Mouse (Mus musculus) testis, postnatal 14 days (tissue): ENCODE measurements around the gene Tns3.
"Not testable (repeated sequence)": the region's sequence is repeated elsewhere in the genome, so short reads cannot be mapped to it uniquely, and the experiment has no call there.

Experiments
- DNase-seq: peaks from one replicate; pipeline ENCODE4 v3.0.0; 2021; ENCODE audit warnings: low spot score

The Tns3 gene

DNA sequence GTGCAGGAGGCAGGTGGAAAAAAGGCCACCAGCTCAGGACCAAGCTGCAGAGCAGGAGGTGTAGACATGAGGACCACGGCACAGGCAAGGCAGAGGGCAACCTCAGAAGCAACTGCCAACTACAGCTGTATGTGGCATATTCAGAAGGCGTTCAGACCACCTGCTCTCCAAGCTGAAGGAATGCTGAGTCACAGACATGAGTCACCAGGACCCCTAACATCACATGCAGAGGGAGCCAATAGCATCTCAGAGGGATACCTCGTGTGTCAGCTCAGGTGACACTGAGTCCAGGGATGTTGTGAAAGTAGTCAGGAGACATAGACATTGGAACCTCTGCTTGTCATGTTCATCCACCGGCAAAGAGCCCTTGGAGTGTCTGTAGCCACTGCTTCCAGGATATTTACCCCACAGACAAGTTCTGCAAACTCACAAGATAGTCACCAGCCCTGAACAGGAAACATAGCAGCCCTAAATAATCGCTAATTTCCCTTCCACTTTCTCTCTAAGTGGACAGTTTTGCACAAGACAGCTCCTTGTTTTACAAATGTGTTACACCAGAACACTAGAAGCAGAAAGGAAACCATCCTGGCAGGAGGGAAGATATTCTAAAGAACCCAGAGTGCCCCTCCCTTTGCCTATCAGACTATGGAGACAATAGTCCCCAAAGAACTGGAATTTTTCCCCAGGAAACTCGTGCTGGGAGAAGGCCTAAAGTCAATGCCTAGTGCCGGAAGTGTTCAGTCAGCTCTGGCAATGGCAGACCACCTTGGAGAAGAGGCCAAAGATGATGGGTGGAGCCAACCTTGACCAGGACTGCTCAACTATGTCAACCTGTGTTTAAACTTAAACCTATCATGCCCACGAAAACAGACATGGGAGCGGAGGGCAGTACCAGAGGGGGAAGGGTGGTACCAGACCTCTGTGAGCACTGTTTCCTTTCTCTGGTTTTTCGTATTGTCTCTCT lies 88.8 kb downstream of the Tns3 start:
- DNase-seq = no peak

DNA sequence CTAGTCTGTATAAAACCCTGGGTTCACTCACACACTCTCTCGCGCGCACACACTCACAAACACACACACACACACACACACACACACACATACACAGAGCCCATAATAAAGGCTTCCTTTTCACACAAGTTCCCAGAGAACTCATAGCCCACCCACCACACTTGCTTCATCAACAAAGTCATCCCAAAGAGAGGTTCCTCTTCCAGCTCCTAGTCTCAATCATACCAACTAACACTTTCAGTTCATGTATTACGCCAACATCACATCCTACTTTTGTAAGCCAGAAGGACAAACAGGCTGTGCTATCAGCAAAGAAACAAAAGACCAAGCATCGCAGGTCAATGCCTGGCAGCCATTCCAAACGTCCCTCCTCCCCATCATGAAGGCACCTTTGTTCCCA lies 89.8 kb downstream of the Tns3 start:
- DNase-seq = no peak

DNA sequence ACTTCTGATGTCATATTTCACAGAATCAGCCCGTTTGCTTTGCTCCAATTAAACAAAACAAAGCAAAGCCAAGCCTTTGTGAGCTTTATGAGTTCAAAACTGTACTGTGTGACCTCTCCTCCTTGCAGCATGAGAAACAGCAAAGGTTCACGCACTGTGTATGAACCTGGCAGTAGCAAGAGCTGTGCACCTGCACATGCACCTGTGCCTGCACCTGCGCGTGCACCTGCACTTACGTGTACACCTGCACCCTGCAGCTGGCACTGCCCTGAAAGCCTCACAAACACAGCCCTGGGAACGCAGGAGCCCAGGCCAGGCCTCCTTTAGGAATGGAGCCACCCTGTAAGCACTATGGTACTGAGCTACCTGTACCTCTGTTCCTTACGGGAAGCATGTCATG lies 91.6 kb downstream of the Tns3 start:
- no peak for DNase-seq

DNA sequence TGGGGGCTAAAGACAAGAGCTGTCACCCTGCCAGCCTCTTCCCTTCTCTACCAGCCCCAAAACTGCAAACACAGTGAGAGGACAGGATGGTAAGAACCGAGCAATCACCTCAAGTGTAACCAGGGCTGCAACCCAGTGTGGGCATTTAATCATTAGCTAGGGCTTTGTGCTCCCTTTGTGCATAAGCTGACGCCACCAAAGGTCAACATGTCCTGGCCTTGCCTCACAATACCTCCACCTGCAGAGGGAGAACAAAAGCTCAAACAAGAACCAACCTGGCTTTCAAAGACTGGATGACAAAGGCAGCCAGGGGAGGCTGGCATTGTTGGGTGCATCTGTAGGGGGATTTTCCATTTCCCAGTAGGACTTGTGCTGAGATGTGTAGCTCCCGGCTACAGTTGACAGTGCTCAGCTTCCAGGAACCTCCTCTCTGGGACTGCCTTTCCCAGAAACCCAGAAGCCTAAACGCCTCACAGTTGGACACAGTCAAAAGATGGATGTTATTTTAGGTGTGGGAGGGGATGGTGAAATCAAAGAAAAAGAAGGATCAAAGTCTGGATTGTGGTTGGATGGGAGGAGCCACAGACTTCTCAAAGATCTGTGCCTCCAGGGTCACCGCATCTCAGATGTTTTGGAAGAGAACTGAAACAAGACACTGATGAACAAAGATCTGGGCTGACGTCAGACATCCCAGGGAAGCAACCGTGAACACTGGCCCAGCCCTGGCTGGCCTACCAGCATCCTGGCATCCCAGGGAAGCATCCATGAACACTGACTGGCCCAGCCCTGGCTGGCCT lies 94.9 kb downstream of the Tns3 start:
- no peak for DNase-seq

DNA sequence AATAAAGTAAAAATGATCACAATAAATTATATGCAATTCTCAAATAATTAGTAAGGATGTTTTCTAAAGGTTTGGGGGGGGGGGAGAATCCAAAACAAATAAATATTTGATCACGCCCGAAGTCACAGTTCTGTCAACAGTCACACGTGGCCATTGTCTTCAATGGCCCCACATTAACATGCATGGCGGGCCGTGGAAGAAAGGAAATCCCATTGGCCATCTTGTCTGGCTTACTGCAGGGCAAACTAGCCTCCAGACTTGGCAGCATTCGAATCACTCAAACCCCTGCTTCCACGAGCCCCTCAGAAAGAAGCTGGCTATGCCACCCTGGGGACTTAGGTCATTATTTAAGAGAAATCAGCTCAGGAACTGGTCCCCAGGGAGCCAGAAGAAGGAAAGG lies 95.5 kb downstream of the Tns3 start:
- no peak for DNase-seq

DNA sequence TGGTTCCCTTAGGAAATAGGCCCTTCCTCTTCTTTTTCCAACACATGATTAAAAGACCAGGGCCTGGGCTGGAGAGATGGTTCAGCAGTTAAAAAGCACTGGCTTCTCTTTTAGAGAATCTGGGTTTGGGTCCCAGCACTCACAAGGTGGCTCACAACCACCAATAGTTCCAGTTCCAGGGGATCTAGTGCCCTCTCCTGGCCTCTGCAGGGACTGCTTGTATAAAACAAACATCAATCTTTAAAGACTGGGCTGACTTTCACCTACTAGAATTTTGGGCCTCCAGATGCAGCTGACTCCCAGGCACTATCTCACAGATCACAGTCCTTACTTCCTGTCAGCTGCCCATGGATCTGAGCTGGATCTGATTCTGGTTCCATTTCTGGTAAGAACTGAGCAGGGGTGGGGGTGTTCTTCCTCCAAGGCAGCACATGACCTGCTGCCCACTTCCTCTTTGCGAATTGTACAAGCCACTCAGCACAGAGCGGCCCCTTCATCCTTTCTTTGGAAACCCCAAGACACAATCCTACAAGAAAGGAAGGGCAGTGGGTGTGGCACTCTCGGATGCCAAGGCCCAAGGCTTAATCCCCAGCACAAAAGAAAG lies 98.0 kb downstream of the Tns3 start:
- DNase-seq = no peak

DNA sequence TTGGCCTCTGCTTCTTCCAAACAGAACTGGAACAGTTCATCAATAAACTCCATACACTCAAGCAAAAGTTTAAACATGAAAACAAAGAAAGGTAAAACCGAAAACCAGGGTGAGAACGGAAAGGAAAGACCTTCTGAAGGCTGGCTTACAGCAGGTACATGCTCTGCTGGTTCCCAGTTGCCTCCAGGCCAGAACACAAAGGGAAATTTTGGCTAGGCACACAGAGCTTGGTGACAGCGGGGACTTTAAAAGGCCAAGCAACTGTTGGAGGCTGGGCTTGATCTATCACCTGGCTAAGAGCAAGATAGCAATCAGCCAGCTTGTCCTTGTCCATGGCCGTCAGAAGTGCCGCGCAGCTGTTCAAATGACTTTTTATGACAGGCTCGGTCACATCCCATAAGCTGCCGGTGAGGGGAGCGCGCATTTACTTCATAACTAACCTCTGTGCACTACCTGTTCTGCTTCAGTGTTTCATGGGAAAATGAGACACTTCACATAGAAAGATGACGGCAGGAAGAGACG lies 105.5 kb downstream of the Tns3 start:
- no peak for DNase-seq

DNA sequence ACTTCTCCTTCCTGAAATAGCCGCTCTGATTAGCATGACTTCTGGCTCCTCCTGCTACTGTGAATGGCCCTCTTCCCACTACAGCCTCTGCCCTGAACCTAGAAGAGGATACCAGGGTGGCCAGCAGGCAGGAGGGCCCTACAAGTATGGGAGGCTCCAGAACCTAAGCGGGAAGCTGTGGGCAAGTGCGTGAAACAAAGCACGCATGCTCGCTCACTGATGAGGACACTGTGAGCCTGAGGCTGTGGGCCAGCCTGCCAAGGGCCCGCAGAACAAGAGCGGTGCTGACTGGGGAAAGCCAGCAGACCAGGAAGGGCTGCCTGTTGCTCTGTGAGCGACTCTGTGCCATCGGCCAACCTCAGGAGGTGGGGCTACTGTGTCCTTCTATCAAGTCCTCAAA lies 106.1 kb downstream of the Tns3 start:
- DNase-seq = no peak

DNA sequence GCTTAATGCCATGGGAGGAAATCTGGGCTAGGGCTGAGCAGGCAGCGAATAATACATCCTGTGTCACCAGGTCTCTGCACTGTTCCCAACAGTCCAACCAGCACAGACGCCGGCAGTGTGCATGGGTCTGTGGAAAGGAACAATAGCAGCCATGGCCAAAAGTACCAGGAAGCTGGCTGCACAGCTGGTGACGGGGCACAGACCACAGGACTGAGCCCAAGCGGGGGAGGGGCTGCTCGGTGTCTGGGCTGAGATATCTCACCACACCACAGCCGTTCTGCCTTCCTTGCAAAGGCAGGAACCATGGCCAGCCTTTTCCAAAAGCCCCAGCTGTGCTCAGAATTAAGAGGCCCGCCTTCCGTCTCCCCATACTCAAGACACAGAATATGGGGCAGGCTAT lies 107.3 kb downstream of the Tns3 start:
- DNase-seq = no peak

DNA sequence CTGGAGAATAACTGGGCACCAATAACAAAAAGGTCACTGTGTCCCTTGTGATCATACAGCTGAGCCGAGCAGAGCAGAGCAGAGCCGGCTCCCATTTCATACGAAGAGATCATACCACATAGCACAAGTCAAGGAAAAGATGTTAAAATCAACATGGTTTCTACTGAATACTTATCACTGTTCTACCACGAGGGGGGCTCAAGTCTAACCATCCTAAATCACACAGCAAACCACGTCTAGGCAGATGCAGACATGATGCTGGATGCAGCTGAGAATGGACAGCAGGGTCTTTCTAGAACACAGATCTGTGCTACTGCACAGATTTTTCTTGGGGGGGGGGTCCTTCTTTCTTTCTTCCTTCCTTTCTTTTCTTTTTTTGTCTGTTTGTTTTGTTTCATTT lies 112.6 kb downstream of the Tns3 start:
- DNase-seq = no peak

DNA sequence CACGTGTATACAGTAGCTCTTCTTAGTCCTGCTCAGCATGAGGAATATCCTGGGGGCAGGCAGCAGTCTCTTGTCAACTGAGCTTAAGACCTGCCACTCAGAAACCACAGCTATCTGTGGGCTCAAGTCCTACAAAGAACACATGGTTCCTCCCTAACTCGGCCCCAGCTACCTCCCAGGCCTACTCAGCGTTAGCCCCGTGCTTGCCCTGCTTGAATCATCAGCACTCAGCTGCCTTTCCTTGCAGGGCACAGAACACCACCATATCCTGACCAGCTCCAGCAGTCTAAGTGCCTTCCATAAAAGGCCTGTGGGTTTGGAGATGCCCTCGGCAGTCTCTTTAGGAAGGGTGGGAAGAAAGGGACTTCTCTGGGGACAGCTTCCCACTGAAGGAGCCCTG lies 116.7 kb downstream of the Tns3 start:
- DNase-seq = no peak

DNA sequence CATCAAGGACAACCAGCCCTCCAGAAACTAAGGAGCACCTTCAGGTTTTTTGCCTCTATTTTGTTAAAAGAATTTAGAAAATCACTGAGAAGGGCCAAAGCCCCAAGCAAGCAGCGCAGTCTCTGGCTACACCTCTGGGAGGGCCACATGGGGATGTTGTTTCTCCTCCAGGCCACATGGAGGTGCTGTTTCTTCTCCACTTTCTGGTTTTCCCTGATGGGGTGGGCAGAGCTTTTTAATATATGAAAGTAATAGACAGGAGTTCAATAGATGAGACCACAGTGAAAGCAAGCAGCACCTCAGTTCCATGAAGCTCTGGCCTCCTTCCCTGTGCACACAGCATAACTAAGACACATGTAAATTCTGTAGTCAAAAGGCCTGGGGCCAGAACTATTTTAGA lies 118.5 kb downstream of the Tns3 start:
- peak; percentile 40 for DNase-seq

DNA sequence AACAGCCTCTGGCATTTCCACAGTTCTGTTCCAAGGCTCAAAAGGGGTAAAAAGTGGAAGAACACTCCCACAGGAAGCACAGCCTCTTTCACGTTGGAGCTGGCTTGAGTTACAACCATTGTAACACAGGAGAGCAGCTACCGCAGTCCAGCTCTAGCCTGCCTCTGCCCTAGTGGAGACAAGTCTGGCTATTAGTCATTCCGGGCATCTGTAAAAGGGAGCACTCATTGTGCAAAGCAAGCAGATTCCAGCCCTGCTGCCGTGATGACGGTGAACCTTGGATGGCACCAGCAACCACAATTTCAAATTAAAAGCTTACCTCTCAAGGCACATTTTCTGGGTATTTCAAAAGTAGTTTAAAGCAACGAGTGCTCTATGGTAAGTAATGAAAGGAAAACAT lies 120.0 kb downstream of the Tns3 start:
- DNase-seq = no peak

DNA sequence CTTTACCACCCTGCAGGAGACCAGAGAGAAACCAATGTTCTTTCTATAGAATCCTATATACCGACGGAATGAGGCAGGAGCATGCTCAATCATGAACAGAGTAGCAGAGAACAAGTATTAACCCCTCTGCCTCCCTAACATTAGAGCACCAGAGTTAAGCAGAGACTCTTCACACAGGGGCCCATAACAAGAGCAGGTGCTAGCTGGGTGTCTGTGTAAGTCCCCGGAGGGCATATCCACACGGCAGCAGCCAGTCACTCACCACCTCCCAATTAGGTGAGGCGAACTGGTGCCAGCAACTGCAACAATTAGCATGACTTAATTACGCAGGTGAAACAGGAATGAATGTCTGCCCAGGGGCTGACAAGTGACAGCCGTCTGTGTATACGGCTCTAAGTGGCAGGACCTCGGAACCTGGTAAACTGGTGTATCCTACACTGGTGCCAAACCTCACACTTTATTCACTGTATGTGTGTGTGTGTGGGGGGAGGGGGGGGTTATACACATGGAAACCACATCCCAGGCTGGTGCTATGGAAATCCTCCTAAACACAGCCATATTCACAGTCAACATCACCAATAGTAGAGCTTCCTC lies 123.0 kb downstream of the Tns3 start:
- no peak for DNase-seq

DNA sequence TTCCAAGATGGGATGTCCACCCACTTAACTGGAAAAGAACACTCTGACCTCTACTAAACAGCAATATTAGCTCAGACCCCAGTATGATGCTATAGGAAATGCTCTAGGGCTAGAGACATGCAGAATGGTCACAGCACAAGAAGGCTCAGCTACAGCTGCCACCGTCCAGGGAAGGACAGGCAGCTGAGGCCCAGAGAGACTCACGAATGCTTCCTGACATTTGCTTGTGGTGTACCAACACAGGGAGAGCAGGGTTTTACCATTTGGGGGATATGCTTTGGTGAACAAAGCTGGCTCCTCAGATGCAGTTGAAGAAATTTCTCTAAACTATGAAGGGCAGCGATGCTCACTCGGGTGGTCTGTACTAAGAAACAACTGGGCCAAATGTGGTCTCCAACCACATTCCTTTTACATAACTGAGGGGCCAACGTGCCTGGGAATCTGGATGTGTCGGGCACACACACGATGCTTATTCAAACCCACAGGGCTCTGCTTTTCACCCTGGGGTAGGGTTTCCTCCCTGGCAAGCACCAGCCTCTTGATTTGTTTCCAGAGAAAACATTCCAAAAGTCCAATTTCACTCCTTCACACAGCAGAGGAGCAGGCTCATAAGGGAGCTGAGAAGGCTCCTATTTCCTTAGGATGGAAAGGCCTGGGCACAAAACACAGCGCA lies 124.6 kb downstream of the Tns3 start:
- no peak for DNase-seq

DNA sequence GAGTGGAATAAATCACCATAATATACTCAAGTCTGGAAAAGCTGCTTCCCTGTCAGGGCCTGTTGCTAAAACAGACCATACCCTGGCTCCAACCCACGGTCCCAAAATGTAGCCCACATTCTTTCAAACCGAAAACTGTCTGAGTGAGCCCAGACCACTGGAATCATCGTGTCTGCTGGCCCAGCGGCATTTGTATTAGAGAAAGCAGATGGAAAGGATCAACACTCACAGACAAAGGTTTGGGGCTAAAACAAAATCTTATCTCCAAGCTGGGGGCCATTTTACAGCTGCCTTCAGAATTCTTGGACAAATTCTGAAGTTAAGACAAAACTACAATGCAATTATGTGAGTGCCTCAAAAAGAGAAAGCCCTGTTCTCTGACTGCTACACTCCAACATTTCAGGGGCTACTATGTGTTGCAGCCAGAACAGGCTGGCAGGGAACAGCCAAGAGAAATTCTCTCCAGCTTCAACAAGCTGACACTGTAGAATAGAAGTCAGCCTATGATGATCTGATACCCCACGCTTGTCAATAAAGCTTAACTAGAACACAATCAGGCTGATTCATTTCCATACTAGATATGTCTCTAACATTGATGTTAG lies 127.2 kb downstream of the Tns3 start:
- DNase-seq = no peak

DNA sequence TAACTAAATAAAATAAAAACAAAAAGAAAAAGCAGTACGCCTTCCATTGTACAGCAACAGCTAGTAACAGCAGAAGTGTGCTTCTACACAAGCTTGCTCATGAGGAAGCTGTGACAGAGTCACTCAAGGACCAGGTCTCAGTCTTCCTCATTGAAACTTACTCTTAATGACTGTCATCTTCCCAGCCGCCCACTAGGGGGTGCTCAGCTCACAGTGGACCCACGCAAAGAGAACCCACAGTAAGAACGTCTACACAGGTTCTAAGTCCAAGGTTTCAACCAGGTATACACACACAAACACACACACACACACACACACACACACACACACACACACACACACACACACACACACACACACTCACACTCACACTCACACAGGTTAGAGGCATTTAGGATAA lies 129.4 kb downstream of the Tns3 start:
- no peak for DNase-seq

DNA sequence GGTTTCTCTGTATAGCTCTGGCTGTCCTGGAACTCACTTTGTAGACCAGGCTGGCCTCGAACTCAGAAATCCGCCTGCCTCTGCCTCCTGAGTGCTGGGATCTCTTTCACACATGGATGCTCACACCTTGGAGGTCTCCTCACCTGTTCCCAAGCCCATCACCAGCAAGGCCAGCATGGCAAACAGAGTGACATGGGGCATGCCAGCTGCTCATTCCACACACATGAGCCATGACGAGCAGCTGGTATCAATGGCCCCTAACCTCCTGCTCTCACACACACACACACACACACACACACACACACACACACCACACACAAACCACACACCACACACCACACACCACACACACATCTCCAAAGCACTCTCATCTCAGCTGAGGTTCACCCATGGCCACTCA lies 131.6 kb downstream of the Tns3 start:
- not testable (repeated sequence) for DNase-seq

DNA sequence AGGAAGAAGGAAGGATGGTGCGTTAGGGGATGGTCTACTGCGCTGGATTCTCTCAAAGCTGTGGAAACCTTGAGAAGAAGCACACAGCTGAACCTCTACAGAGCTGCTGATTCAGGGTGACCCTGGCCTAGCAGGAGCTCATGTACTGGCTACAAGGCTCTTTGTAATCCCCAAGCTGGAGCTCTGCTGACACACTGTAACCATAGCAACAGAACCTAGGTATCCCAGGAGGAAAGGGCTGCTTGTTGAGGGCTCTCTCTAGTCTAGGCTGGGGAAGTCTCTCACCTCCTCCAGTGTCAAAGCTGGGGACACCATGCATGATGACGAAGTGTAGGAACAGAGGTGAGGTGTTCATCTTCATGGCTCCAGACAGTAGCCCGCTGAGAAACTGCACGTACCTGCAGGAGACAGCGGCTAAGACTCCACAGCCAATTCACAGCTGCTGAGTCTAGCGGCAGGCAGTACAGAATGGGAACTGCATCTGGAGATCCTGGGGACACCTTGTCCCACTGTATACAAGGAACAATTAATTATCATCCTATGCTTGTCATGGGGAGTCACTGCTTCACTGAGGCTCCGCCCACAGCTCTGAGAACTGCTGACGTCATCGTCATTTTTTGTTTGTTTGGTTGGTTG lies 132.1 kb downstream of the Tns3 start:
- DNase-seq = no peak

DNA sequence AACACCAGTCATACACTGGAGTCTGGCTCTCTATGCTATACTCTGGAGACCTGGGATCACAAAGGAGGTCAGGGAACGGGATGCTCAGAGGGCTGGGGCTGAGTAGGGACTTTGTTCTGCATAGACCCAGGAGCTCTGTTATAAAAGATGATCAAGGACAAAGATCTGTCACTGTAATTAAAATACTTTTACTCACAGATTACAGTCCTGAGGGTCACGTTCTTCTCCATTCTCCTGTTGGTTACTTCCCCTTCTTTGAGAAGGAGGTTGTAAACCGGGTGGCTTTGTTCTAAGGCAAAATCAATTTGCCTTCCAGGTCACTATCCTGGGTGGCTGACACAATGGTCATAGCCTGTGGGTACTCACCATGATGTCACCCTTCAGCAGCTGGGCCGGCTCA lies 133.8 kb downstream of the Tns3 start:
- no peak for DNase-seq

DNA sequence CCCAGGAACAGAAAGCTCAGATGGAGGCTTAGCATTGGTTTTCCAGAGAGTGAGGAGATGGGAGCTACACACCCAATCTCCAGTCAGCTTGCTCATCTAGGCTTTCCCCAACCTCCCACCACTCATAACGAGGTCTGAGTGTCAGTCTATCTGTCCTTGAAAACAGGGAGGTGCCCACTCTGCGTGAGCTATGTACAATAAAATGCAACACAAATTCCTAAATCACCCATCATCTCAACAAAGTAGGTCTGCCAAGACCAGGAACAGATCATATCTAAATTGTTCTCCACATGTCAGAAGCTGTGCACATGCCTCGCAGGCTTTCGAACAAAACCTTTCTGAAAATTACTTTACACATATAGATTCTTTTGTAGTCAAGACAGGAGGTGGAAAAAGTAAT lies 134.3 kb downstream of the Tns3 start:
- DNase-seq = no peak
